Mouse (Mus musculus) testis, postnatal 14 days (tissue): ENCODE results near the gene Fam216a.

Source experiments
- DNase-seq: peaks from one replicate; pipeline ENCODE4 v3.0.0; 2021; ENCODE audit warnings: low spot score

Fam216a gene

DNA sequence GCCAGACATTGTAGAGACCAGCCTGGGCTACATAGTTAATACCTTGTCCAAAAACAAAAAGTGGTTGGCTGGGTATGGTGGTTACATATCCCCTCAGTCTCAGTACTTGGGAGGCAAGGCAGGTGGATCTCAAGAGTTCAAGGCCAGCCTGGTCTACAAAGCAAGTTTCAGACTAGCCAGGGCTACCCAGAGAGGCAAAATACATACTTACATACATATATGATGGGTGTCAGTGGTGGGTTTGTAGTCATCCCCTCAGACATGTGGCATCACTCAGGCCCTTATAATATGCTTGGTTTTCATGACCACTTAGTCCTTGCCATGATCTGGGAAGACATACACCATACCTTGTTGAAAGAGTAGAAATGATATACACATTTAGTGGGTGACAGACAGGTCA lies 18.5 kb upstream of the Fam216a start:
- no peak for DNase-seq

DNA sequence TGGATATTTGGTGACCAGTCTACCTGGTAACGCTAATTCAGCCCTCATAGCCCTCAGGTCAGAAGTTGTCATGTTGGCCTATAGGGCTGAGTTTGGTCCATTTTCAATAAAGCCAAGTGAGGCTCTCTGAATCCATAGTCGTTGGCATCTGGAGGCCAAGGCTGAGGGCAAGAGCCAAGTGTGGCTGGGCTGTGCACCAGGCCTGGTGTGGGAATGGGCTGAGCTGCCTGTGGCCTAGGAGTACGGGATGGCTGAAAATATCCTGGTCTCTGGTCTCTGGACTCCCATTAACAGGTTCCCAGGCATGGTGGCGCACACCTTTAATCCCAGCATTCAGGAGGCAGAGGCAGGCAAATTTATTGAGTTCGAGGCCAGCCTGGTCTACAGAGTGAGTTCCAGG lies 17.8 kb upstream of the Fam216a start:
- no peak for DNase-seq

DNA sequence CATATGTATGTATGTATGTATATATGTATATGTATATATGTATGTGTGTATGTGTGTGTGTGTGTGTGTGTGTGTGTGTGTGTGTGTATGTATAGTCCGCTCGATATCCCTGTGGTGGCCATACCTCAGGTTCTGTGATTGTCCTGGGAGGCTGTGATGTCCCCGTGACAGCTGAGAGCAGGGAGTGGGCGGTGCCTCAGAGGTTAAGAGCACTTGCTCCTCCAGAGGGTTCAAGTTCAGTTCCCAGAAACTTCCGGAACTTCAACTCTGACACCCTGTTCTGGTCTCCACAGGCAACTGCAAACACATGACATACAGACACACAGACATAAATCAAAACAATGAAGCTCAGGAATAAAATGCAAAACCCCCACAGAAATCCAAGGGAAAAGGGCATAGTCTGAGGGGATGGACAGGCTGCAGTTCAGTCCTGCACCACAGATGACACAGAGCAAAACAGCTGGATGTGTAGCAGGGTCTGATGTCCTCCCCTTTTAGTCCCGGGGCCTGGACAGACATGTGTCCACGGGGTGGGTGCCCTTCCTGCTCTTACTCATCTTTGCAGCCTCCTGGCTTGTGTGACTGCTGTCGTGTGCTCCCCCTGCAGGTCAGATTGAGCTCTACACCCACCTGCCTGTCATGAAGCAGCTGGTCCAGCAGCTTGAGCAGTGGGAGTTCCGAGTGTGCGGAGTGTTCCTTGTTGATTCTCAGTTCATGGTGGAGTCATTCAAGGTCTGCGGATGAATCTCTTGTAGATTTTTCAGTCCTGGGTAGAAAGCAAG lies 7.4 kb upstream of the Fam216a start:
- peak; percentile 49 for DNase-seq

DNA sequence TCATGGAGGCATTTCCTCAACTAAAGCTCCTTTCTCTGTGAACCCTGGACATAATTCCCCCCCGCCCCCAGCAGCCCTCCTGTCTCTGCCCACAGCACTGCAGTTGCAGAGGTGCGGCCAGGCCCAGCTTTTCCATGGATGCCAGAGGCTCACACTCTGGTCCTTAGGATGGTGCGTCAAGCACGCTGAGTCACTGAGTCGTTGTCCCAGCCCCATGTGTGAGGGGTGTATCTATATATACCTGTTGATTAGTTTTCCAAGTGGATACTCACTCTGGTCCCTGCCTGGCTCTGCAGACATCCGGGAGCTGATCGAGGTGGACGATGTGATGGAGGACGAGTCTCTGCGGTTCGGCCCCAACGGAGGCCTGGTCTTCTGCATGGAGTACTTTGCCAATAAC lies 6.0 kb upstream of the Fam216a start:
- no peak for DNase-seq

DNA sequence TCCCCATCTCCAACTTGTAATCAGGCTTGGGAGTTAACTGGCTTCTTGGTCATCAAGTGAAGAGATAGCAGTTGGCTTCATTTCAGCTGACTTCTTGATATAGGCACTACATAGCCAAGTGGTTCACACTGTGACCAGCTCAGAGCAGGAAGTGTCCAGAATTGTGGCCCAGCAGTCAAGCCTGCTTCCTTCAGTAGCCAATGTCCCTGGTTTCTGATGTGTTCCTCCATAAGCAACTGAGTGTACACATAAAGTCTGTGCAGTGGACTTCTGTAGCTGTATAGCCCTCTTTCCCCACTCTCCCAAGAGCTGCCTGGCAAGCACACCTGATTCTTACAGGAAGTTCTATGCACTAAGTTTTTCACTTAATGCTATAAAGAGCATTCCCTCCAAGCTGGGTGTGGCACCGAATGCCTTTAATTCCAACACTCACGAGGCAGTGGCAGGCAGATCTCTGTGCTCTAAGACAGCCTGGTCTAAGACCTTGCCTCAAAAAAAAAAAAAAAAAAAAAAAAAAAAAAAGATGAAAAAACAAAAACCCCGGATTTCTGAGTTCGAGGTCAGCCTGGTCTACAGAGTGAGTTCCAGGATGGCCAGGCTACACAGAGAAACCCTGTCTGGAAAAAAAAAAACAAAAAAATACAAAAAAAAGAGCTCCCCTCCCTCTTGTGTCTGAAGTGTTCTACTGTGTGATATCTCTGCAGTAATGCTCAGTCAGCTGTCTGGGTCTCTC lies 5.1 kb upstream of the Fam216a start:
- no peak for DNase-seq

DNA sequence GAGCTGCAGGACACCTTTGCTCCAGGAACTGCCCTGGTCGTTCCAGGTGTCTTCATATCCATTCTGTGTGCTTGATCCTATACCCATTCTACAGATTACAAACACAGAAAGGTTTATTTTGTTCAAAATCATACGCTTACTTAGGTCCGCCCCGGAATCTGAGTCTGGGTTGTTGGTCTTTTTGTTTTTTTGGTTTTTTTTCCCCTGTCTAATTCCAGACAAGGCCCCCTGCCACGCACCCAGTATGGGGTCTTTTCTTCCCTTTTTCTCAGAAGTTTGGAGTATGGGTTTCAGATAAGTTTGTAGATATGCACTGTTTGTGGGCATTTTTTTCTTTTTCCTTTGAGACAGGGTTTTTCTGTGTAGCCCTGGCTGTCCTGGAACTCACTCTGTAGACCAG lies 714 bp upstream of the Fam216a start:
- DNase-seq = no peak

DNA sequence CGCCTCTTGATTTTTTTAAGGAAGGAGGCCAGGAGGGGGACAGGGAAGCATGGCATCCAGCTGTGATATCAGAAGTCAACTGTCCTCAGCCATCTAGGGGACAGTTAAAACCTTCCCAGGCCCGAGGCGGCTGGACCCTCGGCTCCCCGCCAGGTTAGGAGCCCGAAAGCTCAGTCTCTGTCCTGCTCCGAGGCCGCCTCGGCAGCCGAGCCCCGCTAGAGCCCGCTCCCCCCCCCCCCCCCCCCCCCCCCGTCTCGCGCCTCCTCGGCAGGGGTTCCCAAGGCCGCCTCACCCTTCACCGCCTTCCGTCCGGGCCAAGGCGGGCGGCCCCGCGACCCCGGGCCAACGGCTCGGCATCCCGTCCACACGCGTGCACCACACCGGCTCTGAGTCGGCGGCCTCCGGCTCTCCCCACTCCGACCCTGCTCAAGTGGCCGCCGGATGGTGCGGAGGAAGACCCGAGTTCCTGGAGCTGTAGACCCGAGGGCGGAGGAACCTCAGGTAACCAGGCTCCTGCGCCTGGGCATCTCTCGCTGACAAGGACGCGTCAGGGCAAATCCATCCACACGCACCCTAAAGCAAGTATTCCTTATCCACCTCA lies 473 bp downstream of the Fam216a start, which contains the start of gene Gpn3:
Gene Gpn3 (plus strand): TSS at position 286 of the 601 bp plus-strand sequence.
- DNase-seq = no peak

DNA sequence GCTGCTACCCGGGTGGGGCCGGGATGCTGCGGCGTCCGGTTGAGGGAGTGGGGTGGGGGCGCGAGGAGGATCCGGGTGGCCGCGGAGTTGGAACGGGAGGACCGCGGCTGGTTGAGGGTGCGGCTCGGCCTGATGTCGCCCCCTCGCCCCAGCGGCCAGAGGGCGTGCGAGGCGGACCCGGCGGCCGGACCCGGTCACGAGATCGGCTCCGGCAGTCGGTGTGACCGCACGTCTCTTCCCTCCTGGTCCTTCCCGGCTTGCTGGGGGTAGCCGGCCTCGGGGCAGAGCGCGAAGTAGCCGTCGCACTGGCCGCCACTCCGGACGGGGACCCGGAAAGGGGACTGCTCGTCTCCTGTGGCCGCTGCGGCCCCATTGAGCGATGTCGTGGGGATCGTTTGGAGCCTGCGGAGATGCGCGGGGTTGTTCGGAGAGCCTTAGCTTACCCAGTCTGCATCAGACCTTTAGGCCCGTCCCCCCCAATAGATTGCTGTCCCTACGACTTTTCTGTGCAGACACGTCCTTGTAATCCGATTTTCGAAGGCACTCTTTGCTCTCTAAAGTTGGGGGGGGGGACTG lies 17.6 kb downstream of the Fam216a start:
- DNase-seq = no peak

DNA sequence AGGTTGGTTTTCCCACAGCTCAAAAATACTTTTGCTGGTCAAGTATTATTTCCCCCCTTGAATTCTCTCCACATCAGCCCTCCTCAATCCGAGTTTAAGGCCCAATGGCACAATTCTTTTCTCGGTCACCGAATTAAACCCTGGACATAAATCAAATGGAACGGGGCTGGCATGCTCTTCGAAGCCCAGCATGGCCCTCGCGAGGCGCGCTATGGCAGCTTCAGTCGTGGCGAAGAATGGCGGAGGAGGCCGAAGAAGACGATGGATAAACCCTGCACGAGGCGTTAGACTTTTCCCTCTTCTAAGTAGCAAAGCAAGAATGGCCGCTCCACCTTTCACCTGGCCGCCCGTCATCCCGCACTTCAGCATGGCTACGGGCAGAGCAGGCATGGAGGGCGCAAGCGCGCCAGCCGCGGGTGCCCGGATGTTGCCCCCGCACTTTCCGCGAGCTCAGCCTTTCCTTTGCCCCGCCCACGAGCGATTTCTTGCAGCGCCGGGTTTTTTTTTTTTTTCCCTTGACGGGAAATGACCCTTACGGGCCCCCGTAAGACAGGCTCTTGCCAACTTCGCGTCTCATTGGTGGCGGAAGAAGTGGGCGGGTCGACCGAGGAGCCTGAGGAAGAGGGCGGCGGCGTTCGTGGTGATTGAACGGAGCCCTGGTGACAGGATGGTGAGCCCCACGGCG lies 18.2 kb downstream of the Fam216a start, which contains the start of the genes Rad9b and Vps29:
Gene Rad9b (minus strand): TSS at position 427 of the 685 bp plus-strand sequence.
Gene Vps29 (plus strand): TSS at position 563 of the 685 bp plus-strand sequence.
- peak; percentile 98 for DNase-seq

DNA sequence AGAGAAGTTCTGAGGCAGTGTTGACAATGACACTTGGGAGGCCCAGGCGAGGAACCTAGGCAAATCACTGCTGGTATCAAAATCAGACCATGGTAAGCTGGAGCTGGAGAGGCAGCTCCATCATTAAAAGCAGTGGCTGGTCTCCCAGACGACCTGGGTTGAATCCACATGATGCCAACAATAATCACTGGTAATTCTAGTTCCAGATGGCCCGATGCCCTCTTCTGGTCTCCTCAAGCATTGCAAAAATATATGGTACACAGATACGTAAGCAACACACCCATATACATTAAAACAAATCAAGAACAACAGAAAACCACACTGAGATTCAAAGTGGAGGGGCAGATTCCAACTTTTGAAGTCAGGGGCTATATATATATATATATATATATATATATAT lies 26.4 kb downstream of the Fam216a start:
- no peak for DNase-seq

DNA sequence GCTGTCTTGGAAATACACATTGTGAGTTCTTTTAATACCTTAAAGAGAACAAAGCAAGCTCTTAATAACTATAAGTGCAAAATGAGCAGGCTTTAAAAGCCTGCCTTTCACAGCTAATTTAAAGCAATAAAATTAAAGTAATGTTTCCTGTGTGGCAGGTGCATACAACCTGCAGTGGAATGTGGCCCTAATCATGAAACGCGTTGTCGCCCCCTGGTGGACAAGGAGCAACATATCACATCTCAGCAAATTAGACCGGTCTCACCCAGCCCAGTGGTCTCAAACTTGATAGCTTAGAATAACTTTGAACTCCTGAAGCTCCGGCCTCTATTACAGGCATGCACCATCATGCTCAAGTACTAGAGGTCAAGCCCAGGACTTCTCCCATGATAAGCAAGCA lies 27.9 kb downstream of the Fam216a start:
- peak; percentile 36 for DNase-seq

DNA sequence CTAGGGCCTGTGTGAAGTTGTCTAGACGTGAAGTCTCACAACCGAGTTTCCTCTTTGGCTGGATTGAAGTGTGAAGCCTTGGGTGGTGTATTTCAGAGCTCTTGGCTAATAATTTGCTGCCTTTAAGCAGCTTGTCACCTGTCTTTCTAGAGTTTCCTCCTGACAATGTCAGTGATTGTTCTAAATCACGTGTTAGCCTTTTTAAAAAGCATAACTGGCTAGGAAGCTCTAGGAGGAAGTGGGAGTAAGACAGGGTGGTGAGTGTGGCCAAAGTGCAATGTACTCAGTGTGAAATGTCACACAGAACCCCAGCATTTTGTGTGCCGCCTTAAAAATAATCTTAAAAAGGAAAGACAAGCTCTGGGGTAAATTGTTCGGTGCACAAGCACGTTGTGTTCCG lies 28.4 kb downstream of the Fam216a start:
- DNase-seq = no peak

DNA sequence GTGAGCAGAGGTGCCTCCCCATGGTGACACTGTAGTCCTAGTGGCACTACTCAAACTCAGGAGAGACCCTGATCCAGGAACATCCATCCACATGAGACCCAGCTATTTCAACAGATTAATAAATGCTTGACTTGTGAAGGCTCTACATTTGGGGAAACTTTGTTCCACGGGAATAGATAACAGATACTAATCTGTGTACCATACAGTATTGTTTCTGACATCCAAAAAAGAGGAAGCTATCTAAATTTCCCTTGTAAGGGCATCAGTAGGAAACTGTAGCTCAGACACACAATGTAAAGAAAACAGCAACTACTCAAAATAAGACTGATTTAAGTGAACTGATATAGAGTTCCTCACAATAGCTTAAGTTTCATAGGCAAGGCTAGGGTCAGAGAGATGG lies 29.3 kb downstream of the Fam216a start:
- no peak for DNase-seq

DNA sequence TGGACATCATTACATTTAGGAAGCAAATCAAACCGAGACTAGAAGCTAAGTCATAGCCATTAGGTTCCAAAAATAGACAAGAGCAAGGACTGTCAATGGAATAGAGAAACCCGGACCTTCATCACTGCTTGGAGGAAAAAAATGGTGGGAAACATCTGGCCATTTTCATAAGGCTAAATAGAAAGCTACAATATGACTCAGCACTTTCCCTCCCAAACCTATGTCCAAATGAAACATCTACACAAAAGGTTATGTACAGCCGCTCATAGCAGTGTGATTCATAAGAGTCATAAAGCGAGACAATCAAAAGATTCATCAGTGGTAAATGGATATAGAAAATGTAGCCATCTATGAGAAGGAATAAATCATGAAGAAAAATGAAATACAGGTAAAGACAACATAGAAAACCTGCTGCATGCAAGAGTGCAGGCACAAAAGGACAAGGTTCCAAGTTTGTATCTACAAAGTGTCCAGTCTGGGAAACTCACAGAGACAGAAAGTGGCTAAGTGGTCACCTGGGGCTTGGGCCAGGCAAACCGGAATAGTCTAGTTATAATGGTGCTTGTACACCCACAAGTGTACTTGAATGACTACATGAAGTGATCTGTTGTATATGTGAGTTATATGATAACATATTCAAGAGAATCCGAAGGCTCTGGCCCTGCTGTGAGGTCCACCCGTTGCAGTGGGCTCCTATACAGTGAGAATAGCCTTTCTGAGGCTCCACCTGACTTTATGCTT lies 35.4 kb downstream of the Fam216a start:
- no peak for DNase-seq

DNA sequence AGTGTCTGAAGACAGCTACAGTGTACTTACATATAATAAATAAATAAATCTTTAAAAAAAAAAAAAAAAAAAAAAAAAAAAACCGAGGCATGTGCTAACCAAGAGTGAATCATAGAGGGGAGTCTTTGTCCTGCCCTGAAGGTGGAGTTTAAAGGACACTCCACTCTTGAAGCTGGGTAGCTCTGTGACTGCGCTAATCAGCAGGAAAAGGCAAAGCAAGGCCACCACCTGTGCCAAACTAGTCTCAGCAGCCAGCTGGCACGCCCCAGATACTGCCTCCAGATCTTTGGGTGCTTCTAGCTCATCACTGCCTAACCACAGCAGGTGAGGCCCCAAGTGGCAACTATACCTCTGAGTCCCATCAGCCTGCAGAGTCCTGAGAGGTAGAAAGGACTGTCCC lies 37.5 kb downstream of the Fam216a start:
- DNase-seq = no peak

DNA sequence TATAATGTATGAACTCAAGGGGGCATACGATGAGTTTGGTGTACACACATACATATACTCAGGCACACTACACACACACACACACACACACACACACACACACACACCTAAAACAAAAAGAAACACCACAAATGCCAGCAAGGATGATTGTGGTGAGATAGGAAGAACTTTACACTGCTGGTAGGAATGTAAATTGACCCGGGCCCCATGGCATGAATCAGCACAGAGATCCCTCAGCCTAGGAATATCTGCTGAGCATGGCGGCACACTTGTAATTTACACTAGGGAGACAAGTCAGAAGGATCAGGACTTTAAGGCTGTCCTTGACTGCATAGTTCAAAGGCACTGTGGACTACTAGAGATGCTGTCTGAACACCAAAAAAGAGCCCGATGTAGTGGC lies 41.9 kb downstream of the Fam216a start:
- DNase-seq = no peak

DNA sequence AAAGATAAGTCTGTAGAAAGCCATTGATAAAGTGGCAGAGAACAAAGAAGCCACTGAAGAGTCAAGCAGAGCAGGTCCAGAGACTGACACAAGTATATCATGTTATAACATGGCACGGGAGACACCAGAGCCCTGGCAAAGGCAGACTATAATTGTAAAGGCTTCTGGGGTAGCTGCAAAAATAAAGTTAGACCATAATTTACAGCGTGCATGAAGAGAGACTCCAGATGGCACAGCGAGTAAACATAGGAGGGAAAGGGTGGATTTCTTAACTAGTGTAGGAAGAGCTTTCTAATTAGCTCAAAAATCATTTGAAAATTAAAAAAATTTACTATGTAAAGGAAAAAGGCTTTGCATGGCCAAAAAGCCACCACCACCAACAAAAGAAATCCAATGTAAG lies 44.9 kb downstream of the Fam216a start:
- DNase-seq = no peak

DNA sequence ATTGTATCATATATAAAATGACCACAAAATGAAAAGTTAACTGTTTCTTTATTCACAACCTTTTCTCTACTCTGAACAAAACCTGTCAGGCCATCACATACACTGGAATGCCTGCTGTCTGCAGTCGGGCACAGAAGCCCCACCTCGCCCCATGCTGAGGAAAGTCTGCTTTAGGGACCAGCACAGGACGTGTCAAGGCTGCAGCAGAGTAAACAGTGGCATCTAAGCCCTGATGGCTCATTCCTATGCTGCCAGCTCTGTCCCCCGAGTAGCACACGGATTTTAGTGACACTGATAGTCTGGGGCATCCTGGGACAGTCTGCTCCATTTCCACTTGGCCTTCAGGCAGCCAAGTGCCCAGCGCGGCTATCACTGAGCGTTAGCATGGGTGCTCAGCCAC lies 46.7 kb downstream of the Fam216a start:
- no peak for DNase-seq

DNA sequence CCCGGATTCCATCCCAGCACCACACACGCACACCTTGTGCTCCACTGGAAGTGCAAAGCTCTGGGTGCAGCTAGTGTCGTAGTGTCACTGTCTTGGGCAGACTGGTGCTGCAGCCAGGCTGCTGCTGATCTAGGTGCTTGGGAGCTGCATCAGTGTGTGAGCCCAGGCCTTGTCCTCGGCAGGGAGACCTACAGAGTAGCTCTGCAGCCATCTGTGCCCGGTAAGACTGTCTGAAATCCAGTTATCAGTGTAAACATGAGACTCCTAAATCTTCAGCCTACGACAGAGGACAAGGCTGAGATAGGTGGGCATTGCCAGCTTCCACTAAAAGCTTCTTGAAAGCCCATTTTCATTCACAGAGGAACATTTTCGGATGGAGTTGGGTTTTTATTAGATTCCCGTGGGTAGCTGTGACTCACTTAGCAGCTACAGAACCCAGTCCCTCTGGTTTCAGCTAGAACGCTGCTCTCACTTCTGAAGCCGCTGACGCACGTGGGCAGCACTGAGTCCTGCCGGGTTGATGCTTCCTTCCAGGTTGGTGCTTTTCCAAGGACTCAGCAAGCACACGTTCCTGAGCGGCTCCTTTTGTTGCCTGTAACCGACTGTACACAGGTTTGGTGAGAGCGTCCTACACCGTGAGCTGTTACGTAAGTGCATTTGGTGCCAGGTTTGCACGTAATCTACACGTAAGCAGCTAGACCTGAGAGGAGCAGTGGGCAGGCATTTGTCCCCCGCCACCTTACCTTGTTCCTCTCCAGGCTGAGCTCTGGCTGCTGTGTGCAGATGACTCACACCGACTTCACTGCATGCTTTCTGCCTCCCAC lies 47.3 kb downstream of the Fam216a start:
- DNase-seq = no peak

DNA sequence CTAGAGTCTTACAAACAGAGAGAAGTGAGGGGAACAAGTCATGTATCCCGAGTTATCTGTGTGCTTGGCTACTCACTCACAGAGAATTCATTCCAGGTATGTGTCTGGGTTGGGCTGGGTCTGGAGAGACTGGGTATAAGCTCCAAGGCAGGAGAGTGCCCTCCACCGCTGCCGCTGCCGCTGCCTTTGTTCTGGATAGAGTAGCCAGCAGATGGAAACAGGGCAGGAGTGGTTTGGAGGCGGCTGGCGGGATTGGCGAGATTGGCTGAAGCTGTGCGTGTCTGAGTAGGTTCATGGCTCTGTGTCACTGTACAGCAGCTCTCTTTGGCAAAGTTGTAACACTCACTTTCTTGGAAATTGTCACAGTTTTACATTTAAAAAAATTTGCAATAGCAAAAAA lies 48.6 kb downstream of the Fam216a start:
- no peak for DNase-seq
